Mouse (Mus musculus) CH12.LX (cell line): ENCODE measurements at regions not wholly inside any gene's neighbourhood (a gene's known extent, or its start where the extent isn't known, plus 50 kb on each side); places are given as distances from the start of the nearest gene placed in this dataset.
"Not testable (repeated sequence)": the region's sequence is repeated elsewhere in the genome, so short reads cannot be mapped to it uniquely, and the experiment has no call there.

ENCODE experiments used
- DNase-seq: peaks from one replicate; pipeline ENCODE4 v3.0.0-alpha.2; 2013; ENCODE audit errors: extremely low read depth
- H3K27ac ChIP-seq: 2 replicates; pipeline ENCODE4 v1.5.1; 2012; ENCODE audit warnings: low read depth, mild to moderate bottlenecking, control low read depth, moderate library complexity; ENCODE audit not compliant: insufficient read depth
- H3K27me3 ChIP-seq: replicated peaks from 2 replicates; pipeline ENCODE3; 2012; ENCODE audit warnings: inconsistent platforms
- H3K36me3 ChIP-seq, 2 experiments: replicated peaks in 1 of 2; 2 replicates each; pipeline versions ENCODE3 to v1.6.1; 2012; ENCODE audit warnings: inconsistent platforms in 1 of 2, low read length in 1 of 2, mild to moderate bottlenecking in 1 of 2, mixed read lengths in 1 of 2, moderate library complexity in 1 of 2; ENCODE audit not compliant: control insufficient read depth in 1 of 2, insufficient read depth in 1 of 2
- H3K4me1 ChIP-seq, 2 experiments: 2 replicates each; pipeline ENCODE4 v1.6.1; 2012; ENCODE audit warnings: inconsistent platforms in 1 of 2, moderate library complexity in 1 of 2; ENCODE audit not compliant: insufficient read depth in 2 of 2, control insufficient read depth in 1 of 2
- H3K4me2 ChIP-seq: 2 replicates; pipeline ENCODE4 v1.6.1; 2012; ENCODE audit warnings: low read depth, mild to moderate bottlenecking, control low read depth; ENCODE audit not compliant: poor library complexity, insufficient read depth, severe bottlenecking
- H3K4me3 ChIP-seq, 3 experiments: fragments of 150-350 bp in 1 of 3; sonication (generic) in 1 of 3; replicated peaks in 1 of 3; 2 replicates each; pipeline versions ENCODE3 to v1.5.1; 2011 to 2012; ENCODE audit warnings: low read depth in 2 of 3, low read length in 2 of 3, mild to moderate bottlenecking in 2 of 3, moderate library complexity in 2 of 3, control low read depth in 1 of 3, improper control_type of control experiment in 1 of 3, inconsistent platforms in 1 of 3, mixed read lengths in 1 of 3; ENCODE audit not compliant: poor library complexity in 1 of 3
- H3K79me2 ChIP-seq: replicated peaks from 2 replicates; pipeline ENCODE4 v1.6.1; 2012; ENCODE audit warnings: mild to moderate bottlenecking, moderate library complexity; ENCODE audit not compliant: control insufficient read depth, poor library complexity, insufficient read depth, severe bottlenecking; ENCODE audit errors: extremely low read depth
- H3K9ac ChIP-seq: 2 replicates; pipeline ENCODE4 v1.6.1; 2012; ENCODE audit warnings: low read depth, mild to moderate bottlenecking, control low read depth, moderate library complexity; ENCODE audit not compliant: insufficient read depth
- H3K9me3 ChIP-seq: replicated peaks from 2 replicates; pipeline ENCODE3; 2012; ENCODE audit warnings: low read length, inconsistent platforms, mixed read lengths
- CTCF ChIP-seq, 2 experiments: IDR thresholded peaks in 1 of 2; conservative IDR thresholded peaks in 1 of 2; 2 replicates each; pipeline ENCODE4 v1.5.1; 2011 to 2012; ENCODE audit warnings: low read depth in 2 of 2, low read length in 2 of 2, improper control_type of control experiment in 1 of 2, inconsistent platforms in 1 of 2, mild to moderate bottlenecking in 1 of 2, moderate library complexity in 1 of 2
- ELF1 ChIP-seq: IDR thresholded peaks from 2 replicates; pipeline ENCODE4 v1.6.1; 2014; ENCODE audit warnings: low read depth, mild to moderate bottlenecking, inconsistent platforms, low read length, improper control_type of control experiment
- GABPA ChIP-seq: IDR thresholded peaks from 2 replicates; pipeline ENCODE4 v1.6.1; 2012; ENCODE audit warnings: low read depth, low read length, improper control_type of control experiment, inconsistent platforms; ENCODE audit not compliant: insufficient replicate concordance
- HCFC1 ChIP-seq: IDR thresholded peaks from 2 replicates; pipeline ENCODE4 v1.6.1; 2012; ENCODE audit warnings: low read depth, mild to moderate bottlenecking, inconsistent platforms, low read length, improper control_type of control experiment
- IRF4 ChIP-seq: IDR thresholded peaks from 2 replicates; pipeline ENCODE4 v1.6.1; 2014; ENCODE audit warnings: low read depth, mild to moderate bottlenecking, inconsistent platforms, low read length, improper control_type of control experiment
- JUND ChIP-seq: conservative IDR thresholded peaks from 2 replicates; pipeline ENCODE4 v1.6.1; 2011; ENCODE audit warnings: low read depth, low read length, improper control_type of control experiment
- KAT2A ChIP-seq: IDR thresholded peaks from 2 replicates; pipeline ENCODE4 v1.6.1; 2012; ENCODE audit warnings: low read length, improper control_type of control experiment, inconsistent platforms; ENCODE audit not compliant: insufficient replicate concordance
- MAZ ChIP-seq: IDR thresholded peaks from 2 replicates; pipeline ENCODE4 v1.6.1; 2012; ENCODE audit warnings: low read depth, mild to moderate bottlenecking, inconsistent platforms, low read length, improper control_type of control experiment, moderate library complexity
- MEF2A ChIP-seq: IDR thresholded peaks from 2 replicates; pipeline ENCODE4 v1.6.1; 2014; ENCODE audit warnings: low read depth, mild to moderate bottlenecking, inconsistent platforms, low read length, improper control_type of control experiment, borderline replicate concordance
- MYC ChIP-seq: IDR thresholded peaks from 2 replicates; pipeline ENCODE4 v1.6.1; 2011; ENCODE audit warnings: low read depth, mild to moderate bottlenecking, improper control_type of control experiment, low read length
- NELFE ChIP-seq: IDR thresholded peaks from 2 replicates; pipeline ENCODE4 v1.6.1; 2011; ENCODE audit warnings: low read depth, low read length, improper control_type of control experiment
- NRF1 ChIP-seq: IDR thresholded peaks from 2 replicates; pipeline ENCODE4 v1.6.1; 2014; ENCODE audit warnings: low read depth, mild to moderate bottlenecking, inconsistent platforms, low read length, improper control_type of control experiment, moderate library complexity
- POLR2A ChIP-seq: IDR thresholded peaks from 2 replicates; pipeline ENCODE4 v1.6.1; 2011; ENCODE audit warnings: low read depth, mild to moderate bottlenecking, improper control_type of control experiment, low read length
- RCOR1 ChIP-seq: conservative IDR thresholded peaks from 2 replicates; pipeline ENCODE4 v1.6.1; 2012; ENCODE audit warnings: low read depth, mild to moderate bottlenecking, inconsistent platforms, low read length, improper control_type of control experiment
- SIN3A ChIP-seq: IDR thresholded peaks from 2 replicates; pipeline ENCODE4 v1.6.1; 2012; ENCODE audit warnings: low read length, improper control_type of control experiment, inconsistent platforms
- TBP ChIP-seq: conservative IDR thresholded peaks from 2 replicates; pipeline ENCODE4 v1.6.1; 2011; ENCODE audit warnings: low read depth, low read length, improper control_type of control experiment
- TCF12 ChIP-seq: IDR thresholded peaks from 2 replicates; pipeline ENCODE4 v1.6.1; 2014; ENCODE audit warnings: low read depth, mild to moderate bottlenecking, inconsistent platforms, low read length, improper control_type of control experiment
- USF2 ChIP-seq: conservative IDR thresholded peaks from 2 replicates; pipeline ENCODE4 v1.6.1; 2011; ENCODE audit warnings: low read depth, low read length, improper control_type of control experiment
- ZC3H11A ChIP-seq: IDR thresholded peaks from 2 replicates; pipeline ENCODE4 v1.6.1; 2012; ENCODE audit warnings: low read depth, mild to moderate bottlenecking, inconsistent platforms, low read length, improper control_type of control experiment
- dilution Hi-C: fragments of 300-500 bp; cut with MboI; formaldehyde crosslinking; loops from 2 replicates; pipeline ENCODE4 v1.14.3; 2020; ENCODE audit warnings: low sequenced_read_pairs; ENCODE audit not compliant: extremely low pct_unique_long_range_greater_than_20kb, extremely low pct_ligation_motif_present
- in situ Hi-C: fragments of 300-500 bp; cut with MboI; formaldehyde crosslinking; loops from 3 replicates; pipeline ENCODE4 v1.14.3; 2019; ENCODE audit warnings: low sequenced_read_pairs, low pct_ligation_motif_present, low pct_unique_long_range_greater_than_20kb, mixed read lengths

GRCm38 (mm10) chr16:50029711-50030110, 229.4 kb downstream of the Cd47 start:
- TF ChIP-seq JUND, result no peak
- TF ChIP-seq CTCF (conservative IDR thresholded peaks at IDR 0.05 in 1 of 2, IDR thresholded peaks at IDR 0.05 in 1 of 2; ENCODE audit: low read depth in 2 of 2, low read length in 2 of 2), result no peak
- TF ChIP-seq RCOR1, result no peak
- no peak for TF ChIP-seq MYC
- no peak for TF ChIP-seq SIN3A
- no peak for TF ChIP-seq MEF2A
- TF ChIP-seq NRF1, result no peak
- TF ChIP-seq ELF1, result no peak
- no peak for TF ChIP-seq GABPA
- no peak for TF ChIP-seq TCF12
- TF ChIP-seq NELFE, result no peak
- TF ChIP-seq USF2, result no peak
- no peak for TF ChIP-seq MAZ
- TF ChIP-seq, all 38 proteins: peak for 0
- Histone ChIP-seq H3K4me2 (no peak overlapping the region), H3K9me3 (no peaks in the 10 kb centered on the region), H3K4me1 (peaks cover 26 to 92% of the 10 kb centered on the region in 2 experiments), H3K79me2 (peaks cover 7% of the 10 kb centered on the region; the same call in 1 of the 2 replicates), H3K27me3 (no peaks in the 10 kb centered on the region), H3K36me3 (peaks cover 0 to 2% of the 10 kb centered on the region in 2 experiments), H3K4me3 (no peak overlapping the region), H3K9ac (no peak overlapping the region), H3K27ac (peak overlapping the region; percentile 23; the same call in 1 of the 2 replicates)
- in situ Hi-C loops (loop anchor here (5.0 to 25.0 kb wide), 5 partner anchors 62 to 708 kb away; no protein-coding TSS in a partner anchor), dilution Hi-C loops (no loop called here)
- no peak for DNase-seq

DNA sequence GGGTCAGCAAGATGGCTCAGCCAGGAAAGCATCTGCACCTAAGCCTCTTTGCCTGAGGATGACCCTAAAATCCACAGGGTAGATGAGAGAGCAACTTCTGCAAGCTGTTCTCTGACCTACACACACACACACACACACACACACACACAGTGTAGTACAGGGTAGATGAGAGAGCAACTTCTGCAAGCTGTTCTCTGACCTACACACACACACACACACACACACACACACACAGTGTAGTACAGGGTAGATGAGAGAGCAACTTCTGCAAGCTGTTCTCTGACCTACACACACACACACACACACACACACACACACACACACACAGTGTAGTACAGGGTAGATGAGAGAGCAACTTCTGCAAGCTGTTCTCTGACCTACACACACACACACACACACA, 230.0 kb downstream of the Cd47 start:
- Histone ChIP-seq H3K4me2 (peak overlapping the region; percentile 54; the same call in 1 of the 2 replicates), H3K4me1 (peaks cover 23 to 92% of the 10 kb centered on the region in 2 experiments), H3K27ac (peak overlapping the region; percentile 73)
- H3K36me3 ChIP-seq, H3K9me3 ChIP-seq, H3K4me3 ChIP-seq, H3K79me2 ChIP-seq, dilution Hi-C loops, H3K9ac ChIP-seq, H3K27me3 ChIP-seq, DNase-seq: not testable (repeated sequence)
- in situ Hi-C loops, result loop anchor here (10.0 to 25.0 kb wide), 4 partner anchors 166 to 707 kb away; no protein-coding TSS in a partner anchor

- peak; percentile 38 for DNase-seq
Observed at GRCm38 (mm10) chr16:50030905-50031369, 230.6 kb downstream of the Cd47 start.

More at GRCm38 (mm10) chr16:50030905-50031369, 230.6 kb downstream of the Cd47 start:
- peak overlapping the region; percentile 52 for H3K9ac ChIP-seq
- TF ChIP-seq HCFC1, result no peak
- no peak for TF ChIP-seq USF2
- TF ChIP-seq POLR2A, result 0 out of 2 replicates have a peak, but pooled peaks have one; percentile 11
- no peak for TF ChIP-seq IRF4
- no peak for TF ChIP-seq KAT2A
- TF ChIP-seq RCOR1, result no peak
- TF ChIP-seq TBP, result peak; percentile 73
- TF ChIP-seq MYC, result no peak
- no peak for TF ChIP-seq NELFE
- no peak for TF ChIP-seq JUND
- no peak for TF ChIP-seq ZC3H11A
- TF ChIP-seq MEF2A, result peak; percentile 7; the same call in 1 of the 2 replicates
- no peak for TF ChIP-seq CTCF (conservative IDR thresholded peaks at IDR 0.05 in 1 of 2, IDR thresholded peaks at IDR 0.05 in 1 of 2; ENCODE audit: low read depth in 2 of 2, low read length in 2 of 2)
- no peaks in the 10 kb centered on the region for H3K27me3 ChIP-seq
- peak overlapping the region; percentile 73 for H3K27ac ChIP-seq
- H3K4me2 ChIP-seq, result peak overlapping the region; percentile 54
- H3K4me1 ChIP-seq, result peaks cover 23 to 94% of the 10 kb centered on the region in 2 experiments
- peaks cover 7% of the 10 kb centered on the region; the same call in 1 of the 2 replicates for H3K79me2 ChIP-seq
- in situ Hi-C loops, result loop anchor here (10.0 to 25.0 kb wide), 4 partner anchors 166 to 706 kb away; no protein-coding TSS in a partner anchor
- H3K4me3 ChIP-seq, result peak overlapping the region in 1 of 3 experiments; percentile 27
- no peaks in the 10 kb centered on the region for H3K9me3 ChIP-seq
- dilution Hi-C loops, result no loop called here
- H3K36me3 ChIP-seq, result no peaks in the 10 kb centered on the region
